Mouse (Mus musculus) ES-E14 (cell line): ENCODE measurements around the gene Yaf2.

ENCODE experiments used
- CHD2 ChIP-seq: IDR thresholded peaks from 2 replicates; pipeline ENCODE4 v1.6.1; 2014; ENCODE audit warnings: mild to moderate bottlenecking, low read depth, low read length, inconsistent platforms
- HCFC1 ChIP-seq: IDR thresholded peaks from 2 replicates; pipeline ENCODE4 v1.6.1; 2012; ENCODE audit warnings: low read length, inconsistent platforms, borderline replicate concordance; ENCODE audit not compliant: insufficient read depth
- MAFK ChIP-seq: IDR thresholded peaks from 2 replicates; pipeline ENCODE4 v1.6.1; 2014; ENCODE audit warnings: mild to moderate bottlenecking, low read depth, low read length, inconsistent platforms; ENCODE audit not compliant: insufficient read depth
- ZC3H11A ChIP-seq: IDR thresholded peaks from 2 replicates; pipeline ENCODE4 v1.6.1; 2012; ENCODE audit warnings: low read depth, mild to moderate bottlenecking, inconsistent platforms, low read length, borderline replicate concordance
- ZNF384 ChIP-seq: IDR thresholded peaks from 2 replicates; pipeline ENCODE4 v1.6.1; 2012; ENCODE audit warnings: low read depth, low read length, inconsistent platforms

DNA sequence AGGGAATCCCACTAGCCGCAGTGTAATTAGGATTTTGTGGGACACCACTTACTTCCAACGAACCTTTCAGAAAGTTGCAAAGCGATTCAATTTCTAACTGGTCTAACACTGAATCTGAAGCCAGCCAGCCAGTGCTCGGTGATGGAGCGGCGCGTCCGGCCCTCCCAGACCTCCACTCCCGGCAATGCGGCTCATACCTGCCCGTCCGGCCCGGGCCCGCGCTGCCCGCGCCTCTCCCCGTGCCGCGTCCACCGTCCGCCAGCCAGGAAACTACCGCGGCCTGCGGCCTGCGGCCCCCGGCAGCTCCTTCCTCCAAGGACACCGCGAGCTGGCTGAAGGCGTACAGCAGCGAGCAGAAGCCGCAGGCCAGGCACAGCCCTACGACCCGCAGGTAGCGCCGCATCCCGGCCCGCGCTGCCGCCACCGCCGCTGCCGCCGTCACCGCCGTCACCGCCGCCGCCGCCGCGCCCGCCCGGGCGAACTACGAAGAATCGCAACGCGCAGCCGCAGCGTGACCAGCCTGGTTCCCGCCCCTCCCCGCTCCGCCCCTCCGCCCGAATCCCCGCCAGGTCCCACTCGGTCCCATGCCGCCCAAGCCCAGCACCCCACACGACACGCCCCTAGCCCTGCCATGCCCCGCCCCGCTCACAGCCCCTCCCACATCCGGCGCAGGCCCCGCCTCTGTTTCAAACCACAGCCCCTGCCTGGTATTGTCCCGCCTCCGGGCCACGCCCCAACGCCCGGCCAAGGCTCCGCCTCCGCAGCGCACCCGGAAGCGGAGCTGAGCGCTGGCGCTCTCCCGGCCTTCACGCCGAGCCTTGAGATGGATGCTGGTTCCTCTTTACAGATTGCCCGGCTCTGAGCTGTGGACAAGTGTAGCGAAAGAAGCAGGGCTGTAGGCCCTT lies 61.8 kb downstream of the Yaf2 start, which contains the start of gene Gxylt1:
- TF ChIP-seq MAFK (no peak), ZC3H11A (no peak), CHD2 (no peak), ZNF384 (no peak), HCFC1 (peak; percentile 48; the same call in 1 of the 2 replicates)
